In the genomic region with DNA sequence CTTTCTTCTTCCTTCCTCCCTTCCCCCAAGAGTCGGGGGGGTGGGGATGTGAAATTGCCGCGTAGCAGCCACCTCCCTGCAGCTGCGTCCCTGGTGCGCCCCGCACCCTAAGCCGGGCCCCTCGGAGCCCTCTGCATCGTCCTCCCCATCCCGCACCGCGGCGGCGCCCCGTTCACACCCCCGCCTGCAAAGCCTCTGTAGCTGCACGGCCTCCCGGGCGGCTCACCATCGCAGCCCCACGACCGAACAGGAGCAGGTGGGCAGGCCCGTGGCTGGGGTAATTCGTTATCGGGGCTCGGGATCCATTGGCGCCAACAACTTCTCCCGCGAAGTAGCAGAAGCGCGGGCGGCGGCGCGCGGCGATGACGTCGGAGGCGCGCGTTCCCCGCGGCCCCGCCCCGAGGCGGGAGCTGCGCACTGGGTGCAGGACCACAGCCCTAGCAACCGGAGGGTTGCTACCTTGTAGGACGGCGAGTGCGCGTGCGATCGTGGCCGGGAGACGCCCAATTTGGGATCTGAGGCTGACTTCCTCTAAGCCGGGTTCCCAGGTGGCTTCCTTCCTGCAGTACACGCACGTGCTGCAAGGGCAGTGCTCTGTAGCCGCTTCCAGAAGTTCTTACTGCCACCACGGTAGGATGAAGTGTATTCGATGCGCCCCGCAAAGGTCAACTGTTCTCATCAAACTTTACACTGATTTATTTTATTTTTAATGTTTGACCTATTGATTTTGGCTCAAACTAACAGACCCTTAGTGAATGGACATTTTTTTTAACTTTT, we compare ENCODE assay signal across 8 mouse cellular contexts. TPM values are rescaled to one million over a fixed set of nuclear protein-coding genes. Genes with fewer than 3 reads are reported as not detected.
DNase-seq lines count a peak whose midpoint lies in the region; ATAC-seq and TF ChIP-seq lines count a peak whose summit lies in the region.

TSS of gene Rfc1 (minus strand) at position 373 of the 777 bp plus-strand sequence.

- H3K4me2 ChIP-seq in heart, embryonic 15.5 days: peak within 1 kb of the TSS; percentile 78
- peak within 1 kb of the TSS; percentile 71 for H3K4me2 ChIP-seq in liver, embryonic 14.5 days (ENCODE audit: low read depth)
- peak within 1 kb of the TSS; percentile 56 for H3K4me2 ChIP-seq in neural tube, embryonic 11.5 days (ENCODE audit: low read depth)
- H3K4me2 ChIP-seq in stomach, postnatal 0 days (replicated peaks; ENCODE audit: low read depth): peak within 1 kb of the TSS; percentile 80

- peaks cover 22% of the 10 kb centered on the region for H3K4me1 ChIP-seq in forebrain, embryonic 10.5 days
- peaks cover 20% of the 10 kb centered on the region for H3K4me1 ChIP-seq in heart, embryonic 15.5 days (replicated peaks)
- H3K4me1 ChIP-seq in liver, embryonic 14.5 days (replicated peaks; ENCODE audit: control insufficient read depth in 2 of 2, insufficient read depth in 2 of 2, low read length in 1 of 2): peaks cover 7 to 8% of the 10 kb centered on the region in 2 experiments
- H3K4me1 ChIP-seq in neural tube, embryonic 11.5 days (ENCODE audit: control insufficient read depth, insufficient read depth, low read length): no peaks in the 10 kb centered on the region
- H3K4me1 ChIP-seq in stomach, postnatal 0 days (replicated peaks; ENCODE audit: control insufficient read depth, insufficient read depth): no peaks in the 10 kb centered on the region

- TF ChIP-seq EP300 in liver, embryonic 14.5 days (IDR thresholded peaks at IDR 0.05; ENCODE audit: low read depth): 0 out of 2 replicates have a peak, but pooled peaks have one; percentile 19
- no peak for TF ChIP-seq EP300 in stomach, postnatal 0 days (optimal IDR thresholded peaks at IDR 0.05)

- DNase-seq in CD8-positive naive resting alpha-beta T cell, adult 2 months (ENCODE audit: low read depth in 2 of 2, low spot score in 2 of 2): peak; percentile 76 to 77
- peak; percentile 75 for DNase-seq in c-Kit-positive CD71-negative TER-119-negative erythroid progenitor cells, embryonic 14.5 days (ENCODE audit: low read depth)
- peak; percentile 89 for DNase-seq in forebrain, embryonic 10.5 days (ENCODE audit: extremely low spot score, low spot score)
- peak; percentile 80 to 93 for DNase-seq in kidney, postnatal 25 days
- peak; percentile 84 to 88 (median 85) for DNase-seq in liver, embryonic 14.5 days (ENCODE audit: low read depth in 3 of 3, low spot score in 3 of 3)
- peak; percentile 95 for DNase-seq in neural tube, embryonic 11.5 days (ENCODE audit: low spot score)
- peak; percentile 90 for DNase-seq in stomach, postnatal 0 days (ENCODE audit: low spot score)

- peaks cover 33% of the 10 kb centered on the region for H3K36me3 ChIP-seq in forebrain, embryonic 10.5 days (replicated peaks)
- no peaks in the 10 kb centered on the region for H3K36me3 ChIP-seq in heart, embryonic 15.5 days
- no peaks in the 10 kb centered on the region; the same call in 1 of the 2 replicates for H3K36me3 ChIP-seq in liver, embryonic 14.5 days (replicated peaks; ENCODE audit: control insufficient read depth, insufficient read depth, low read depth)
- no peaks in the 10 kb centered on the region for H3K36me3 ChIP-seq in neural tube, embryonic 11.5 days (ENCODE audit: control insufficient read depth, insufficient read depth, low read length)
- no peaks in the 10 kb centered on the region for H3K36me3 ChIP-seq in stomach, postnatal 0 days (ENCODE audit: control insufficient read depth, insufficient read depth, low read length)

- H3K4me3 ChIP-seq in forebrain, embryonic 10.5 days: peak within 1 kb of the TSS; percentile 88
- peak within 1 kb of the TSS; percentile 100 for H3K4me3 ChIP-seq in heart, embryonic 15.5 days
- H3K4me3 ChIP-seq in liver, embryonic 14.5 days (ENCODE audit: insufficient read depth in 1 of 2, low read depth in 2 of 2, low read length in 2 of 2): peak within 1 kb of the TSS; percentile 86 to 89
- H3K4me3 ChIP-seq in neural tube, embryonic 11.5 days (ENCODE audit: low read depth, low read length): peak within 1 kb of the TSS; percentile 74
- peak within 1 kb of the TSS; percentile 98 for H3K4me3 ChIP-seq in stomach, postnatal 0 days (ENCODE audit: low read depth, low read length)

- peak within 1 kb of the TSS; percentile 84 for H3K9ac ChIP-seq in heart, embryonic 15.5 days
- H3K9ac ChIP-seq in liver, embryonic 14.5 days (replicated peaks): peak within 1 kb of the TSS; percentile 74
- H3K9ac ChIP-seq in neural tube, embryonic 11.5 days (ENCODE audit: low read length): peak within 1 kb of the TSS; percentile 75
- H3K9ac ChIP-seq in stomach, postnatal 0 days (ENCODE audit: low read length): peak within 1 kb of the TSS; percentile 92

- no peak for TF ChIP-seq CTCF in liver, embryonic 14.5 days (IDR thresholded peaks at IDR 0.05; ENCODE audit: low read depth)
- no peak for TF ChIP-seq CTCF in stomach, postnatal 0 days (IDR thresholded peaks at IDR 0.05; ENCODE audit: low read depth)

- peak within 1 kb of the TSS; percentile 96 for H3K27ac ChIP-seq in forebrain, embryonic 10.5 days
- peak within 1 kb of the TSS; percentile 89 for H3K27ac ChIP-seq in heart, embryonic 15.5 days
- peak within 1 kb of the TSS; percentile 66 for H3K27ac ChIP-seq in liver, embryonic 14.5 days
- no peak within 1 kb of the TSS for H3K27ac ChIP-seq in neural tube, embryonic 11.5 days (ENCODE audit: low read depth, low read length)
- H3K27ac ChIP-seq in stomach, postnatal 0 days (replicated peaks): peak within 1 kb of the TSS; percentile 81

- peak; percentile 95 for ATAC-seq in heart, embryonic 15.5 days (replicated peaks; ENCODE audit: insufficient number of reproducible peaks, insufficient read depth, low FRiP score, low read depth)
- peak; percentile 97 for ATAC-seq in liver, embryonic 14.5 days (ENCODE audit: insufficient read depth)
- peak; percentile 96 for ATAC-seq in neural tube, embryonic 11.5 days (ENCODE audit: insufficient read depth, low FRiP score, low TSS enrichment)
- peak; percentile 97 for ATAC-seq in stomach, postnatal 0 days (ENCODE audit: low FRiP score, low TSS enrichment)

- no peaks in the 10 kb centered on the region for H3K9me3 ChIP-seq in forebrain, embryonic 10.5 days
- no peaks in the 10 kb centered on the region for H3K9me3 ChIP-seq in heart, embryonic 15.5 days (replicated peaks)
- no peaks in the 10 kb centered on the region for H3K9me3 ChIP-seq in liver, embryonic 14.5 days (ENCODE audit: control insufficient read depth, low read length)
- H3K9me3 ChIP-seq in neural tube, embryonic 11.5 days (ENCODE audit: control insufficient read depth, low read length): no peaks in the 10 kb centered on the region
- H3K9me3 ChIP-seq in stomach, postnatal 0 days (ENCODE audit: control insufficient read depth, low read length): no peaks in the 10 kb centered on the region

- no peaks in the 10 kb centered on the region for H3K27me3 ChIP-seq in forebrain, embryonic 10.5 days (ENCODE audit: poor library complexity, severe bottlenecking)
- no peaks in the 10 kb centered on the region for H3K27me3 ChIP-seq in heart, embryonic 15.5 days
- no peaks in the 10 kb centered on the region for H3K27me3 ChIP-seq in liver, embryonic 14.5 days (ENCODE audit: control insufficient read depth, insufficient read depth, low read length)
- no peaks in the 10 kb centered on the region for H3K27me3 ChIP-seq in neural tube, embryonic 11.5 days (ENCODE audit: control insufficient read depth, insufficient read depth, low read length)
- H3K27me3 ChIP-seq in stomach, postnatal 0 days (ENCODE audit: control insufficient read depth, insufficient read depth, low read length): no peaks in the 10 kb centered on the region

- WGBS in forebrain, embryonic 10.5 days: under 1% methylated on average over 65 of the region's 65 CpGs
- under 1% methylated on average over 65 of the region's 65 CpGs for WGBS in heart, embryonic 15.5 days
- WGBS in liver, embryonic 14.5 days (ENCODE audit: insufficient replicate concordance): under 1% methylated on average over 65 of the region's 65 CpGs
- WGBS in neural tube, embryonic 11.5 days: under 1% methylated on average over 56 of the region's 65 CpGs
- under 1% methylated on average over 65 of the region's 65 CpGs for WGBS in stomach, postnatal 0 days

RNA-seq across cellular contexts. Expression of gene Rfc1, which starts in this region (rescaled TPM):
- 103 and 110 TPM in 2 replicates for polyA plus RNA-seq in forebrain, embryonic 10.5 days (2016; fragmentation: Nextera tagmentation; extraction: Ambion mirVana)
- 51.4 and 58.2 TPM in 2 replicates for polyA plus RNA-seq in heart, embryonic 15.5 days (2015; fragmentation: Nextera tagmentation; extraction: Ambion mirVana)
- polyA plus RNA-seq in liver, embryonic 14.5 days (2012; rRNA removed): 15.5 and 19.0 TPM in 2 replicates
- polyA plus RNA-seq in liver, embryonic 14.5 days (2014; fragmentation: Nextera tagmentation; extraction: Ambion mirVana): 36.4 and 40.4 TPM in 2 replicates
- 77.8 TPM in 2 replicates for polyA plus RNA-seq in neural tube, embryonic 11.5 days (2014; fragmentation: Nextera tagmentation; extraction: Ambion mirVana)
- 32.5 and 43.7 TPM in 2 replicates for polyA plus RNA-seq in stomach, postnatal 0 days (2015; fragmentation: Nextera tagmentation; extraction: Ambion mirVana)
